Mouse (Mus musculus): ENCODE measurements around the gene Zfp354a.

DNA sequence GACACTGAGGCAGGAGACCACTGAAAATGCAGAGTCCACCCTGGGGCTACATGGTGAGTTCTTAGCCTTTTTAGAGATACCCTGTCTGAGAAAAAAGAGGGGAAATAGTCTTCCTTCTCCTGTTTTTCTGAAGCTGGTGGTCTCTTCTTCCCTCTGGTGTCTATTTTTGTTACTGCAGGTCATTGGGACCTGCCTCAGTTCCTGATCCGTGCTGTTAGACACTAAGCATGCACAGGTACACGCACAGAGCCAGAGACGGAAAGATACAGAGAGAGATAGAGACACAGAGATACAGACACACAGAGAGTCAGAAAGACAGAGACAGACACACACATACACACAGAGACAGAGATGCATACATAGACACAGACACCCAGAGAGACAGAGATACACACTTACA, 5.8 kb upstream of the Zfp354a start:
- TF ChIP-seq GATA1 (IDR thresholded peaks at IDR 0.05; ENCODE audit: low read length), result no peak
- no peak for TF ChIP-seq TAL1 (IDR thresholded peaks at IDR 0.05; ENCODE audit: low read length)

All from erythroblast, embryonic 14.5 days (primary cell).